Mouse (Mus musculus): Measurements from ENCODE around the gene Zfp503.

Gene Zfp503

DNA sequence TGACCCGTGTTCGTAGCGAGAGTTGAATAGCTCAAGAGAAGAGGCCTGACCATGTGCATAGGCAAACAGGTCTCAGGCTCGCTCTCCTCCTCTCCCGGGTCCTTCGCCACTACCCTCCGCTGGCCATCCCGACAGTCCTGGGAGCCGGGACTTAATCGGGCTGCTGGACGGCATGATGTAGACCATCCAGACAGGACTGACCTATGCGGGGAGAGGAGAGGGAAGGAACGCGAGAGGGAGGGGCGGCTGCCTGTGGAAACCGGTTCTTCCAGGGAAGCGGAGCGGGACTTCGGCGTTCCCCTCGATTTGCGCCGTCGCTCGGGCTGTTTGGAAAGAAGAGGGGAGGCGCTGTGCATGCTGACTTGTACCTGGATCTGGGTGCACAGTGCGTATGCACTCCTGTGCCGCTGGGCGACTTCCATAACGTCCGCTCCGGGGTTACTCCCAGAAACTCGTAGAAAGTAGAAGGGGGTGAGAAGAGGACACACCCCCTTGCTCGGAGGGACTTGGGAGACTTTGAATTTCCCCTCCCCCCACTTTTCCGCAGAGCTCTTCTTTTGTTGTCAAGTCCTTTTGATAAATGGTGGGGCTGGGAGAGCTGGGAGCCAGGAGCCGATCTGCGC is at the start of gene Zfp503:
Gene Zfp503, minus strand, starts transcription at position 311 of the 623 bp plus-strand sequence.
- DNase-seq (ENCODE audit: extremely low read depth, insufficient read length, low spot score): peak; percentile 85

DNA sequence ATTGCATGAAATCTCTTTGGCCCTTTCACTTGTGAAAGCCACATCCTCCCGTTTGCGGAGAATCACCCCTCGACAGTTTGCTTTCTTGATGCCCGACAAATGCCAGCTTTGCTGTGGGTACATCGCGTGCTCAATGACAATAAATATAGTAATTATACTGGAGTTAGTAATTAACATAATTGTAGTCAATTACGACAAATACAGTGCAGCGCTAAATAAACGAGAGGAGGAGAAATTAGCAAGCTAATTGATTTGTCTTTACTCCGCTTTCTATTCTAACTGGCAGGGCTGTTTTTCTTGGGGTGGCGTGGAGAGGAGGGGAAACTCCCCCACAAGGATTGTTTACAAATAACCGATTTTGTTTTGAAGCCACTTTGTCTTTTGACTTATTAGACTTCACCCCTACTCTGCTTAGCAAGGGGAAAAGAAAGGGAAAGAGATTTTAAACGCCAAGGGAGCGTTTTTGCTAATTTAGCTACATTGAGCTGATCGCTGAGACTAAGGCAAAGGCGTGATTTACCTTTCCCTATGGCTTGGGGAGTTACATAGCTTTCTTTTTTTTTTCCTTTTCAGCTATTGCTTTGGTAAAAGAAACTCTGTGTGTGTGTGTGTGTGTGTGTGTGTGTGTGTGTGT is 48.2 kb upstream of the Zfp503 start:
- DNase-seq (ENCODE audit: extremely low read depth, insufficient read length, low spot score): no peak

DNA sequence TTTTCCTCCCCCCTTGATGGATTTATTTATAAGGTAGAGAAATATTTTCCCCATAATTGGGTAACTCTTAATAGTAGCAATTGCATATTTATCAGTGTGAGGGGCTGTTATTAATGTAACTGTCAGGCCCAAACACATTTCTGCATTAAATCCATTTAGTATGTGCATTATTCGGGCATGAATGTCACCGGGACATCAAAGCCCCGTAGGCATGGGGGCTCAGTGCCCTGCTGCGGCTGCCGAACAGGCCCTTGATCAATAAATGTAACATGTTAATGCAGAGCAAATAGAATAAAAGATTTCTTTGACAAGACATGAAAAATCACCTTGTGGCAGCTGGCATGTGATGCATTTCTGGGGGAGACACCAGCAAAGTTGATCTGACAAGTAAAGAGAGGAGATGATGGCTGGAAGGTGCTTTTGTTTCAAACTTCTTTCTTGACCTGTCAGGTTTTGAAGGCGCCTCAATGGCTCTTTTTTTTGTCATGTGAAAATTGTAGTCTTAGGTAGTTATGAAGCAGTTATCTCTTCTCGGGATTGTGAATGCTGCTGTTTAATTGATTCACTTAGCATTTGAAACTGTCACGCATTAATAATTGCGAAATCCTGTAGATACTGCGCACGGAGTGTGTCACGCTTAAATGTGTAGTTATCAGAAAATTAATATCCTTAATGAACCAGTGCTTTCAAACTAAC is 47.5 kb upstream of the Zfp503 start:
- DNase-seq (ENCODE audit: extremely low read depth, insufficient read length, low spot score): no peak

DNA sequence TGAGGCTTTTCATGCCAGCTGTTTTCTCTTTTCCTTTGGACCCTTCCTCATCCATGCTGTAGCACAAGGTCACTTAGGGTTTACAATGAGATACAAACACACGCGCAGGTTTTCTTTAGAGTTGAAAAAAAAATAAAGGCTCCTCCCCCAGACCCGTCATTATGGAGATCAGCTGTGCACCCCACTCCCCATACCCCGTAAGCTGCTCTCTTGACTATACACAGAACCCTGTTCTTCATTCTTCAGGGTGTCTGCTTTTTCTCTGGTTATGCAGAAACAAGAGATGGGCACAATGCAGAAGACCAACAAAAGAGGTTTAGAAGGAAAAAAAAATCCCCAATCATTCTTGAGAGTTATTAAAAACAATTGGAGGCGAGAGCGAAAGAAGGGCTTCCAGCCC is 46.9 kb upstream of the Zfp503 start:
- DNase-seq (ENCODE audit: extremely low read depth, insufficient read length, low spot score): no peak

DNA sequence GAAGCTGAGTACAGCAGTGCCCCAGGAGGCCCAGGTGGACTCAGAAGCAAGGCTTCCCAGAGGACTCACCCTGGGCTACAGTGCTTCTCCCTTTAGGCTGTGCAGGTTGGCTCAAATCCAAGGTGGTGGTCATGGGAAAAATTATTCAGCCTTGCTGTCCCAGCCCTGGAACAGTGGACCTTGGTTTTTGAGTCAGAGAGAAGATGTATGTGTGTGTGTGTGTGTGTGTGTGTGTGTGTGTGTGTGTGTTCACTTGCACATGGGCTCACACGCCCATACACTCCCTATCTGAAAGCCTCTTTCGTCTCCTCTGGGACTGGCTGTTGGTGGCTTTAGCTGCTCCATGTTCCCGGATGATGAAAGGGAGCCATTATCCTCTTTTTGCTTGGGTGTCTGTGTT is 46.5 kb upstream of the Zfp503 start:
- no peak for DNase-seq (ENCODE audit: extremely low read depth, insufficient read length, low spot score)

DNA sequence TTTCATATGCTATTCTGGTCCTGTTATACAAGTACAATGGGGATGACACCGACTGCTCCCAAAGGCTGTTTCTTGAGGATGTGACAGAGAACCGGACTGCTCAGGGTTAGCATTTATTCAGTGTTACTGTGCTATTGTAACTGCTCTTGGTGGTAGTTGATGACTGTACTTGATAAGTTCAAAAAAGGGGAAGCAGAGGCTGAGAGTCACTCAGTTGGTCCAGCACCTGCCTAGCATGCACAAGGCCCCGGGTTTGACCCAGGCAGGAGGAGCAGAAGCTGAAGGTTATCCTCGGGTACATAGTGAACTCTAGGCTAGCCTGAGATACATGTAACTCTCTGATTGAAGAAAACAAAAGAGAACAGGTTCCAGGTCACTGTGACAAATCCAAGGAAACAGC is 34.1 kb upstream of the Zfp503 start:
- DNase-seq (ENCODE audit: extremely low read depth, insufficient read length, low spot score): no peak

DNA sequence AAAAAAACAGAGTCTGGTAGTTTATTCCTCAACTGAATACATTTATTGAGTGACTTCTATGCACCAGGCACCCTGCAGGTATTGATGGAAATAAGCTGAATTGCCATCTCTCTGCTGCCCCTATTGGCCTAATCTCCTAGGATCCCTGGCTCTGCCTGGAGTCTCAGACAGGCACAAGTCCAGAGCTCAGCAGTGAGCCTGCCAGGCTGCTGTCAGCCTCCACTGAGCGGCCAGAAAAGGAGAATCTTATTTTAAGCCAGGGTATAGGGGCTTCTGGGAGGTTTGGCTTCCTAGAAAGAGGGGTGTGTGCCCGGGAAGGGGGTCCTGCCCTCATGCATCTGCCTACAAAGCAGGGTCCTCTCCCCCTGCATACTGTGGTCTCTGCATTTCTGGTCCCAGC is 31.5 kb upstream of the Zfp503 start:
- DNase-seq (ENCODE audit: extremely low read depth, insufficient read length, low spot score): no peak

DNA sequence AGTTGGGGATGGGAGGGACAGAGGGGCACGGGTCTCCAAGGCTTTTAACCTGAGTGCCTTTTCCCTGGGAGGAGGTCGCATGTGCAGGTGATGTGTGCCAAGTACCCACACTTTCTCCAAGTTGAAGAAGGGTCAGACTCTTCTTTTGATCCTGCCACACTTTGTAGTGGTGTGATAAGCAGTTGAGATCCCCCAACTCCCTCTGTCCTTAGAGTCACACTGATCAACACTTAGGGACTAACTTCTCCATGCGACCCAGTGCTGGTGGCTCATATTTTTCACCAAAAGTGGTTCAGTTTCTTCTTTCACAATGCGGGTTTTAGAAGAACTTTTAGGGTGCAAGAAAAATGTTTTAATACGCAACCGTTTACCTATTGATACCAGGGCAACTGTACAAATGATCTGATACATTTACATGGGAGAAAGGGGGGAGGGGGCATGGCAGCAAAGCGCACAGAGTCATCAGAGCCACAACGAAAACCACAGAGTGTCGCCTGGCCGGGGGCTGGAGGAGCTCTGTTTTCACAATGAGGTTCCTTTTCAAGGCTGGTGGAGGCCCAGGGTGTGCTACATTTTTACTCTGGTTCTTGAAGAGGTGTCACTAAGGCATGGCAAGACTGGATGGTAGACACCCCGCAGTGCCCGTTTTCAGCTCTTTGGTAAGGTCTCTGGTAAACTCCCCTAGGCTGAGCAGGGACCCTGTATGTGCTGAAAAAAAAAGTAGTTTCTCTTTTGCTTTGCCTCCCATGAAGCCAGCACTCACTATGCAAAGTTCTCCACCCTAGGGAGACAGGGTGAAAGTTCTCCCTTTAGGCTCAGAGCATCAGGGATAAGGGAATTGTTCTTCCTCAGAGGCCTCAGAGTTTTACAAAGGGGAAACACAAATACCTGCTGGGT is 30.8 kb upstream of the Zfp503 start:
- DNase-seq (ENCODE audit: extremely low read depth, insufficient read length, low spot score): no peak

DNA sequence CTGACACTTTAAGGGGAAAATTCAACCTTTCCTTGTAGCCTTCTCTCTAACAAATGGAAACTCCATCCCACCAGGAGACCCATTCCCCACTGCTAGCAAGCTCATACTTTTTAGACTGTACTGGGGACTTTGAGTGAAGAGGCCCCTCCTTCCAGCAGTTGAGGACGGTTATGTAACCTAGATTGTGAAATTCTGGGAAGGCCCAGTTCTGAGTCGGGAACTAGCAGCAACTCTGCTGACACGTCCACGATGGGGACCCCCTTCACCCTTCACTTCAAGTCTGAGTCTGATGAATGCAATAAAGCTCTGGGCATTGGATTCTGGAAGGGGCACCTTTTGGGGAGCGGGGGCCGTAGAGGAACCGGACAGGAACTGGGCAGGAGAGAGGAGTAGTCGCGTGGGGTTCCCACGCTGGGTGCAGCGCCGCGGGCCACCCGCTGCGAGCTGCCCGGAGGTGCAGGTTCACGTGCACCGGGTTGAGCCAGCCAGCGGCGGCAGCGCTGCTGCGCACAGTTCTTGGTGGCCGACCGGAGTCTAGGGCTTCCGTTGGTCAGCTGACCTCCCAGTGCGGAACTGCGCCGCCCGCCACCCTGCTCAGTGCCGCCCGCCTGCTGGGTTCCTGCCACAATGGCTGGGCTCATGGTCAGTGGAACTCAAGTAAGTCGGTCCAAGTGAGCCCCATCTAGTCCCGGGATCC is 30.0 kb upstream of the Zfp503 start, which contains the start of gene Lrmda:
Gene Lrmda, plus strand, starts transcription at position 461 of the 697 bp plus-strand sequence.
- peak; percentile 66 for DNase-seq (ENCODE audit: extremely low read depth, insufficient read length, low spot score)

DNA sequence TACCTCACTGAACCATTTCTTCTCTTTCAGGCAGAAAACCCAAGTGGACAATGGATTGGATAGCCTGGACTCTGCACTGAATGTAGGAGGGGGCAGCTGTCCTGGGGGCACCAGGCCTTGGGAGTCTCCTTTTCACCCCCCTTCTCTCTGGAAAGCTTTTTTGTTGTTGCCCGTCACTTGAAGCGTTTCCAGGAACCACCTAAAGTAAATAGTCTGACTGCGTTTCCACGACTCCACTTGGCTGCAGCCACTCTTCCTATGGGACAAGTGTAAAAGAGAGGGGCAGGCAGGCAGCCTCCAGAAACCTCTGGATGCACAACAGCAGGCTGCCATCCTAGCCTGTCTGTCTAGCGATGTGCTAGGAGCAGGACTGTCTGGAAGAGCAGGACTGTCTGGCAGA is 27.6 kb upstream of the Zfp503 start:
- DNase-seq (ENCODE audit: extremely low read depth, insufficient read length, low spot score): no peak

DNA sequence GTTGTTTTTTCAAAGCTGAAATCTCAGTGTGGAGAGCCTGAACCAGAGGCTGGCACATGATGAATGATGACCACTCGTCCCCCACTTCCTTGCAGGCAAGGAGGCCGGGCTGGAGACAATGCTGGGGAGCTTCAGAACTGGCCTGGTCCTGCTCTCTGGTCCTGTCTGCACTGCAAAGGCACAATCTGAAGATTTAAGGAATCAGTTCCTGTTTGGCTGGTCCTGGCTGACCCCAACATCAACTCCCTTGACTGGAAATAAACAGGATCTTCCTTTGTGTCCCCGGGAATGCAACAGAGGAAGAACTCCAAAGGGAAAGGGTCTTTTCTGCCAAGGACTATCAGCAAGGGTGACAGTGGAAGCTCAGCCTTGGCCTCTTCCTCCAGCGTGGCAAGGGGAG is 25.4 kb upstream of the Zfp503 start:
- no peak for DNase-seq (ENCODE audit: extremely low read depth, insufficient read length, low spot score)

DNA sequence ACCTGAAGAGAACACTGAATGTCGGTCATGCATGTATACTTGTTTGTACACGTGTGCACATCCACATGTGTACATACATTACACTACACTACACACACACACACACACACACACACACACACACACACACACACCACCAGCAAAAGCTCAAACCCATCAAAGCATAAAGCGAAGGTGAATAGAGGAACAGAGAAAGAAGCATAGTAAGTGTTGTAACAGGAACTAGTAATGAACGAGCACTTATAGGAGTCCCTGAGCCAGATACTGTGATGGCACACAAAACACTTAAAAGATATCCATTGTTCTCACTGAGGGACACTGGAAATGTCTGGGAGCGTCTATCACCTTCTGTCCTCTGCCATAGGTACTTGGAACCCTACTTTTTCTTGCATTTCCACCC is 24.9 kb upstream of the Zfp503 start:
- DNase-seq (ENCODE audit: extremely low read depth, insufficient read length, low spot score): no peak

DNA sequence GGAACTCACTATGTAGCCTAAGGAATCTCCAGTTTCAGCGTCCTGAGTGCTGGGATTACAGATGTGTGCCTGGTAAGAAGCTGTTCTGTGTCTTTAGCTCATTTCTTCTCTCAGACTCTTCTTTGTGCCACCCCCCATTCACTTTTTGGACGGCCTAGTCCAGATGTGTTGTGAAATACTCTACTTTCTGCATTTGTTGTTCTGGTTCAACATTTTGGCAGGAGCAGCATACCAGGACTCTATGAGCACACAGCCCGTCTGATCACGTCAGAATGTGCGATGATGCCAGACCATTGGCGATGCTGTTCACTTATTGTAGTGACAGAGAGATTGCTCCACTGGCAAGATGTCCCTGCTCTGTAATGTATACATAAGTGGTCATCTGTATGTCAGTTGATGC is 17.6 kb upstream of the Zfp503 start:
- DNase-seq (ENCODE audit: extremely low read depth, insufficient read length, low spot score): no peak

DNA sequence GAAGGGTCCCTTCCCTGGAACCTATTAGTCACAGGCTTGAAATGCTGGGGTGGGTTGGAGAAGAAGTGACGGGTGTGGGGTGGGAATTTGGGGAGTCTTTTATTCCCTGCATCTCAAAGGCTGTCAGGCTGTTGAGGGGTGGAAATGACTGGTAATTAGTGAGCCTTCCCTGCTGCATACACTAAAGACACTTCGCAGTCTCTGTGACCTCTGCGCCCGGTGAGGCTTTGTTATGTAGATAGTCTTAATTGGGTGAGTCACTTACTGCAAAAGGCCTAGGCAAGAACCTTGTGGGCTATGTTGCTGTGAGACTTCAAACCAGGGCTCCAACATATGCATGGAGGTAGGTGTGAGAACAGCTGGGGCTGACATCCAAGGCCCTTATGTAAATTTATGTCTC is 15.5 kb upstream of the Zfp503 start:
- no peak for DNase-seq (ENCODE audit: extremely low read depth, insufficient read length, low spot score)

DNA sequence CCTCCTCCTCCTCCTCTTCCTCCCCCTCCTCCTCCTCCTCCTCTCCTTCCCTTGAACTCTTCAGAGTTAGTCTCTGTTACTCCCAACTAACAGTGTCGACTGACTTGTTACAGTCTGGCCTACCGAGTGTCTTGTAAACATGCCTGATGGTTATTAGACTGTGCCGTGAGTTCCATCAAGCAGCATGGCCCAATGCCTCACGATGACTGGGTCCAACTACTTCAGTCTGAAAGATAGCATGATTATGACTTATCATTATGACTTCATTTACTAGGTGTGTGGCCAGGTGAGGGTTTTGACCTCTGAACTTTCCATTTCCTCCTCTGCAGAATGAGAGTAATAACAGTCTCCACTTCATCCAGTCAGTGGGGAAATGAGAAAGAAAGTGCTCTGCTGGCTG is 14.2 kb upstream of the Zfp503 start:
- DNase-seq (ENCODE audit: extremely low read depth, insufficient read length, low spot score): no peak

DNA sequence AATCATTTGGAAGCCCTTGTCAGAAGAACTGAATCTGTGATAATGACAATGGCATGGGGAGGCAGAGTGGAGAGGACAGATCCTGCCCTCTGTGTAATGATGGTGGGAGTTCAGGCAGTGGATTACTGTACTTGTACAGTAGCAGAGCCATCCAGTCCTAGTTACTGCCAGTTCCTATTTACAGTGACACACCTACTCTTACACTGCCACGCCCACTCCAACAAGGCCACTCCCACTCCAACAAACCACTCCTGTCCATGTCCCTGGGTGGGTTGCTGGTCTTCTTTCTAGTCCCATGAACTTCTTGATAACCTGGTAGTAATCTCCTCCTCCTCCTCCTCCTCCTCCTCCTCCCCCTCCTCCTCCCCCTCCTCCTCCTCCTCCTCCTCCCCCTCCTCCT is 13.8 kb upstream of the Zfp503 start:
- DNase-seq (ENCODE audit: extremely low read depth, insufficient read length, low spot score): no peak

DNA sequence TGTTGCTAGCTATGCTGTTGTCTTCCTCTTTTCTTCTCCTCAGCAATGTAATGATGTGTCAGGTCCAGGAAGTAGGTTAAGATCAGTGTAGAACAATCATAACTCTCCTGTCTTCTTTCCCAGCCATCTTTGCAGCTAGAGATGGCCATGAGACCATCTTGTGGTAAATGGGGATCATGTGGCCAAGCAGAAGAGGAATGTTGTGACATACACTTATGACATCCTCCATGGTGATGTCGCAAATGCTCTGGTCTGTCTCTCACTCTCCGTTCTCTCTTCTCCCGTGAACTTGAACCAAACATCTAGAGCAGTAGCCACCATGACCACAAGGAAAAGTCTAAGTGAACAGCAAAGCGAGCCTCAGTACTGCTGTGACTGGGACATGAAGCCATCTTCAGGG is 10.2 kb upstream of the Zfp503 start:
- DNase-seq (ENCODE audit: extremely low read depth, insufficient read length, low spot score): no peak

DNA sequence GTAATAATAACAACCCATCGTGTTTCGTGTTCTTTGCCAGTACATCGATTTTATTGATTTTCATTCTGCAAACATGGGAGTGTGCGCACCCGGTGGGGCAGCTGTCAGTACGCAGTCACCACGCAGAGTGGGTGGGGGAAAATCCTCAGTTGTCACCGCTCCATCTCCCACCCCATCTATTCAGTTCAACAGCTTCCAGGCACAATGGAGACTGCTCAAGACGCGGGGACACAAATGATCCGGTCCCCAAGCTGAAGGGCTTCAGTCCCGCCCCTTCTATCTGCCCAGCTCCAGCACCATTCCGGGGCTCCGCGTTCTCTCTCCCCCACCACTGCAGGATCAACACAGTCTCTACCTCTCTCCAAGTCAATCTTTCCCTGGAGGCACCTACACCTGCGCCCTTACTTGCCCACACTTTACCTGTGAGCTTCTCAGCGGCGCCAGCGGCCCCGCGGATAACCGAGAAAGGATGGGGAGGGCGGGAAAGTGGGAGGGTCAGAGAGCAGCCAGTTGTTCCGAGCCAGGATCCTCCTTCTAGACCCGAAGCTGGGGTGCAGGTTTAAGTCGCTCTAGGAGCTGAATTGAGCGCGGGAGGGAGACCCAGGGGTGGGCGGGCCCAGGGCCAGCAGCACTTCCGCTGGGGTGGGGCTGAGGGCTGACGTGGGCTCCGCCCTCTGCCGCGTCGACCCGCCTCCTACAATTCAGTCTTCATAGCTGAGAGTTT is 5.8 kb upstream of the Zfp503 start:
- DNase-seq (ENCODE audit: extremely low read depth, insufficient read length, low spot score): peak; percentile 92

DNA sequence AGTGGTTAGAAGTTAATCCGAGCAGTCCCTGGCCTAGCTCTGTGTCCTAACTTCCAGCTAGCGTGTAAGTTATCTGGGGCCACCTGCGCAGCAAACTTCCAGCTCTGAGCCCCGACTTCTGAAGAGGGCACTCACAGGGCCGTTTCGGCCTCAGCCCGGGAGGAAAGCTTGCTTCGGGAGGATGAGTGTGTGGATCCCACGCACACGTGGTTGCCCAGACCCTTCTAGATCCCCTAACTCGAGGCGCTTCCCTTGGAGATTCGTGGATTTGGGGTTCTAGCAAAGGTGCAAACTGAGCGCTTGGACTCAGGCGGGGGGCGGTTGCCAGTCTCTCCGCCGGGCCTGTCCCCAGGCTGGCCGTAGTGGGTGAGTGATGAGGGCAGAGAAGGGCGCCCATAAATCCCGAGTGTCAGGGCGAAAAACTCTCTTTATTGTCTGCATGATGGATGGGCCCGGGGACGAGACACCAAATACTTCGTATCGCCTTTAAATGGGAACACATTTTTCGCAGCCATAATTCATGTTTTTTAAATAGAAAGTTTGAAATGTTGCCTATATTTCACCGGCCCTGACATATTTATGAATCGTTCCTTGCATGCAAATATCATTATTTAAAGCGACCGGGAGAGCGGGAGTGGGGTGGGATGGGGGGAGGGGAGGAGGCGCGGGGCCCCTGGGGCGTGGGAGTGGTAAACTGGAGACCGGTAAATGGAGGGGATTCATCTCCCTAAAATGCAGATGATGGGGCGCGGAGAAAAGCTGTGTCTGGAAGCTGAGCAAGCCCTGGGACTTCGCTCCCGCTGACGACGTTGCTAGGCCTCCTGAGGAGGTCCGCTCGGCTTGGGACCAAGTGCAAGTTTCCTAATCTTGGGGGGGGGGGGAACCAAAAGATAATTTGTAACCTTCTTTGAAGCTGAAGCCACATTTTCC is 4.9 kb upstream of the Zfp503 start:
- DNase-seq (ENCODE audit: extremely low read depth, insufficient read length, low spot score): peak; percentile 69

Data from 3134 (cell line).